Mouse (Mus musculus) layer of hippocampus, adult 9-10 months (tissue): ENCODE measurements at regions not wholly inside any gene's neighbourhood (a gene's known extent, or its start where the extent isn't known, plus 50 kb on each side); places are given as distances from the start of the nearest gene placed in this dataset.

ENCODE experiments used
- DNase-seq: peaks from one replicate; pipeline ENCODE4 v3.0.0; 2022; ENCODE audit warnings: low spot score

DNA sequence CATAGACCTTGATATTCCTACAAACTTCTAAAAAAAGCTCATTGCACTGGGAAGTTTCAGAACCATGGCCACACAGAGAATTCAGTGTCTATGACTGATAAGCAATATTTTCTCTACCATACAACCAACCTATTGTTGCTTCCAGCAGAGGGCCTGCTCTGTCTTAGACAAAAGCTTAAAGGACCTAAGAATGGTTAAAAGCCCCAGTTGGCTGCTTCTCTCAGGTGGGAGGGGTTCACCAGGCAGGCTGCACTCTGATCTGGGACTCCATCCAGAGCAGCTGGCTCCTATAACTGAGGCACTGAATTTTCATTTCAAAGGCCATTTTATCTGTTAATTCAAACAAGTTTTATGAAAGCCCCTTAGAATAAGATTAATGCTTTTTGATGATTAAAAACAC lies 82.1 kb upstream of the Impad1 start:
- no peak for DNase-seq

DNA sequence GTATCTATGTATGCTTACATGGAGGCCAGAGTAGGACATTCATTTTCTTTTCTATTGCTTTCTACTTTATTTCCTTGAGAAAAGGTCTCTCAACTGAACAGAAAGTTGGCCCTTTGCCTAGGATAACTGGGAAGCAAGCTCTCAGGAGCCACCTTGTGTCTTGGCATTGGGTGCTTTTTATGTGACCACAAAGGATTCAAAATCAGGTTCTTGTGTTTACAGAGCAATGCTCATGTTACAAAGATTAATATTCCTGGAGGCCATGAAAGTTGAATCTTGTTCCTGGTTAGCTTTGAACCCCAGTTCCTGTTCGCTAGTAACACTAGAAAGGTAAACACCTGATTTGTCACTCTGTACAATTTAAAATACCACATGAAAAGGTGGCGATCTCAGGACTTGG lies 65.2 kb upstream of the Impad1 start:
- no peak for DNase-seq
